Mouse (Mus musculus) adrenal gland, adult 2 months (tissue): ENCODE measurements at regions not wholly inside any gene's neighbourhood (a gene's known extent, or its start where the extent isn't known, plus 50 kb on each side); places are given as distances from the start of the nearest gene placed in this dataset.

Experiments used
- DNase-seq: peaks from one replicate; pipeline ENCODE4 v3.0.0; 2021

DNA sequence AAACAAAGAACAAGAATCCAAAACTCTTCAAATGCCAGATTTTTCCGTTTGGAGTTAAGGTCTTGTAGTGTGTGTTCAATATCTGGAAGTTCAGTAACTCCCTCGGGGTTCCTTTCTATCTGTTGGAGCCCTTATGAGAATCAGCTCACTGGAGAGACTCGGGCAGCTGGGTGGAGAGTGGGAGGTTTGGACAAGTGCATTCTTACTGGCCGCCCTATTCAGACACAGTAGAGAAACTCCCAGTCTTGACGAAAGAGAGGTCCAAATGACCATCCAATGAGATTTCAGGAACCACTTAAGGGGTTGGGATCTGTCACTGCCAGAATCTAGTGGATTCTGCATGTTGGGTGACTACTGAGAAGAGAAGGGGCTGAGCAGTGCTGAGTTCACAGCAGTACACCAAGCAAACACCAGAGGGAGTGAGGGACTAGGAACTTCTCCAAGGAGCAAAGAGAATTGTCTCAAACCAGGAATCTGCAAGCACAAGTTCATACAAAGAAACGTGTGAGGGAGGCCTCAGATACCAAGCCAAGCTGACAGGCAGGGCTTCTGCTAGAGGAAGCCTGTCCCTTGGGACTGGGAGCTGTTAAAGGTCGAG lies 310.0 kb upstream of the Magi2 start:
- DNase-seq, result peak; percentile 53

DNA sequence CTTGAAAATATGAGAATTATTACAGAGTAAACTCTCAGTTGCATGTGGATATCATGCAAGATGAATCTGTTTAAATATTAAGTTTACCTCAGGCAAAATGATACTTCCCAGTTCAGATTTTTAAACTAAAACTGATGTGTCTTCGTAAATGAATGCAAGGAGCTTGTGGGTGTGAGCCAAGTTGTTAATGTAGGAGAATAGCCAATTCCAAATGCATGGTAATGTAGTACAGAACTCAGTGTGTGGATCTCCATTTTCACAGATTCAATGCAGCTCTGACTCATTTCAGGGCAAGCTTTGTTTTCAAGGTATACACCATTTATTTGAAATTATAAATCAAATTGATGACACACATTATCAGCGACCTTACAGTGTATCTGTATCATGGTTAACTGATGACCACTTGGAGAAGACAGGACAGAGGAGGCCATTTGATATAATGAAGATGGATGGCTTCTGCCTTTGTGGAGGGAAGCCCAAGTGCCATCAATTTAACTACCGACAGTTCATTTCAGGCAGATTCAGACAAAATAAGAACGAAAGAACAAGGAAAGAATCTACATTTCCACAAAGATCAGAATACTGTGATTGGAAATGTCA lies 272.9 kb upstream of the Magi2 start:
- no peak for DNase-seq
